Mouse (Mus musculus): Measurements from ENCODE around the gene Snx21. TPM values are rescaled to one million over a fixed set of nuclear protein-coding genes. Genes with fewer than 3 reads are reported as not detected.

Gene Snx21
- polyA plus RNA-seq, 1 experiment from 2014 or later, result 22.9 TPM

DNA sequence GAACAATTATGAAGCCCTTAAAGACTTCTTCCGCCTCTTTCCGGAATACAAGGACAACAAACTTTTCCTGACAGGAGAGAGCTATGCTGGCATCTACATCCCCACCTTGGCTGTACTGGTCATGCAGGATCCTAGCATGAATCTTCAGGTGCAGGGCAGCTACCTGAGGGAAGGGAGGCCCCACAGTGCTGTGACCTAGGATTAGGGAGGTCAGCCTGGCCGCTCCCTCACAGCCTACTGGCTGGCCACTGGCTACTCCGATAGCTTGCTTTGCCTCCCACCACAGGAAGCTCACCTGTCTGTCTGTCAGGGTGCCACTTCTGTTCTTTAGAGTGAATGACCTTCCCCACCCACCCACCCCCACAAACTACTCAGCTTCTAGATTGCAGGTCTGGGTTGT is 49.5 kb downstream of the Snx21 start:
- no peak overlapping the region for H3K9ac ChIP-seq
- peak overlapping the region; percentile 59; the same call in 1 of the 2 replicates for H3K4me3 ChIP-seq
- 98% methylated on average over 4 of the region's 4 CpGs for WGBS
- no peak overlapping the region for H3K27ac ChIP-seq (replicated peaks)
- H3K27me3 ChIP-seq, result no peaks in the 10 kb centered on the region
- peak overlapping the region; percentile 87 for H3K4me2 ChIP-seq
- H3K4me1 ChIP-seq (replicated peaks), result peaks cover 25% of the 10 kb centered on the region
- H3K36me3 ChIP-seq, result peaks cover 33% of the 10 kb centered on the region
- ATAC-seq (ENCODE audit: low read depth), result no peak
- H3K9me3 ChIP-seq, result no peaks in the 10 kb centered on the region

Other genes starting within 250 kb of the Snx21 start
- 2.2 and 4.2 TPM in 2 replicates for gene Wfdc2, start 223.4 kb upstream of the Snx21 start, polyA plus RNA-seq (2015; fragmentation: Nextera tagmentation; extraction: Ambion mirVana)
- not detected in 2 replicates for gene Spint3, start 212.4 kb upstream of the Snx21 start, polyA plus RNA-seq (2015; fragmentation: Nextera tagmentation; extraction: Ambion mirVana)
- gene Wfdc6a, start 200.4 kb upstream of the Snx21 start, polyA plus RNA-seq (2015; fragmentation: Nextera tagmentation; extraction: Ambion mirVana), result not detected in 2 replicates
- gene Eppin, start 192.2 kb upstream of the Snx21 start, polyA plus RNA-seq (2015; fragmentation: Nextera tagmentation; extraction: Ambion mirVana), result not detected in 2 replicates
- gene Wfdc6b, start 172.3 kb upstream of the Snx21 start, polyA plus RNA-seq (2015; fragmentation: Nextera tagmentation; extraction: Ambion mirVana), result not detected in 2 replicates
- not detected in 2 replicates for gene Wfdc8, start 172.2 kb upstream of the Snx21 start, polyA plus RNA-seq (2015; fragmentation: Nextera tagmentation; extraction: Ambion mirVana)
- not detected in 2 replicates for gene Wfdc16, start 147.0 kb upstream of the Snx21 start, polyA plus RNA-seq (2015; fragmentation: Nextera tagmentation; extraction: Ambion mirVana)
- gene Wfdc10, start 129.8 kb upstream of the Snx21 start, polyA plus RNA-seq (2015; fragmentation: Nextera tagmentation; extraction: Ambion mirVana), result not detected in 2 replicates
- gene Wfdc9, start 129.2 kb upstream of the Snx21 start, polyA plus RNA-seq (2015; fragmentation: Nextera tagmentation; extraction: Ambion mirVana), result not detected in 2 replicates
- not detected in 2 replicates for gene Wfdc11, start 111.7 kb upstream of the Snx21 start, polyA plus RNA-seq (2015; fragmentation: Nextera tagmentation; extraction: Ambion mirVana)
- gene Wfdc13, start 100.7 kb upstream of the Snx21 start, polyA plus RNA-seq (2015; fragmentation: Nextera tagmentation; extraction: Ambion mirVana), result not detected in 2 replicates
- not detected in 2 replicates for gene Spint4, start 87.3 kb upstream of the Snx21 start, polyA plus RNA-seq (2015; fragmentation: Nextera tagmentation; extraction: Ambion mirVana)
- gene Spint5, start 70.5 kb upstream of the Snx21 start, polyA plus RNA-seq (2015; fragmentation: Nextera tagmentation; extraction: Ambion mirVana), result not detected in 2 replicates
- gene Wfdc3, start 39.9 kb upstream of the Snx21 start, polyA plus RNA-seq (2015; fragmentation: Nextera tagmentation; extraction: Ambion mirVana), result 1.0 and 1.2 TPM in 2 replicates
- gene Dnttip1, start 39.8 kb upstream of the Snx21 start, polyA plus RNA-seq (2015; fragmentation: Nextera tagmentation; extraction: Ambion mirVana), result 67.1 and 71.4 TPM in 2 replicates
- 80.8 and 108 TPM in 2 replicates for gene Ube2c, start 15.9 kb upstream of the Snx21 start, polyA plus RNA-seq (2015; fragmentation: Nextera tagmentation; extraction: Ambion mirVana)
- 9.3 and 25.7 TPM in 2 replicates for gene Tnnc2, start 5.9 kb upstream of the Snx21 start, polyA plus RNA-seq (2015; fragmentation: Nextera tagmentation; extraction: Ambion mirVana)
- 20.3 and 21.5 TPM in 2 replicates for gene Acot8, start 19.1 kb downstream of the Snx21 start, polyA plus RNA-seq (2015; fragmentation: Nextera tagmentation; extraction: Ambion mirVana)
- 14.2 and 16.7 TPM in 2 replicates for gene Zswim3, start 19.3 kb downstream of the Snx21 start, polyA plus RNA-seq (2015; fragmentation: Nextera tagmentation; extraction: Ambion mirVana)
- gene Zswim1, start 36.9 kb downstream of the Snx21 start, polyA plus RNA-seq (2015; fragmentation: Nextera tagmentation; extraction: Ambion mirVana), result 22.3 and 23.7 TPM in 2 replicates
- not detected in 2 replicates for gene Spata25, start 42.7 kb downstream of the Snx21 start, polyA plus RNA-seq (2015; fragmentation: Nextera tagmentation; extraction: Ambion mirVana)
- gene Ctsa, start 47.0 kb downstream of the Snx21 start, polyA plus RNA-seq (2015; fragmentation: Nextera tagmentation; extraction: Ambion mirVana), result 97.5 and 109 TPM in 2 replicates
- gene Neurl2, start 47.6 kb downstream of the Snx21 start, polyA plus RNA-seq (2015; fragmentation: Nextera tagmentation; extraction: Ambion mirVana), result 4.9 and 5.4 TPM in 2 replicates
- gene Pltp, start 71.9 kb downstream of the Snx21 start, polyA plus RNA-seq (2015; fragmentation: Nextera tagmentation; extraction: Ambion mirVana), result 126 and 132 TPM in 2 replicates
- gene Pcif1, start 93.5 kb downstream of the Snx21 start, polyA plus RNA-seq (2015; fragmentation: Nextera tagmentation; extraction: Ambion mirVana), result 80.8 and 93.1 TPM in 2 replicates
- gene Zfp335, start 125.9 kb downstream of the Snx21 start, polyA plus RNA-seq (2015; fragmentation: Nextera tagmentation; extraction: Ambion mirVana), result 13.3 and 14.2 TPM in 2 replicates
- 16.9 and 17.1 TPM in 2 replicates for gene Mmp9, start 155.0 kb downstream of the Snx21 start, polyA plus RNA-seq (2015; fragmentation: Nextera tagmentation; extraction: Ambion mirVana)
- 20.8 and 21.3 TPM in 2 replicates for gene Slc12a5, start 175.0 kb downstream of the Snx21 start, polyA plus RNA-seq (2015; fragmentation: Nextera tagmentation; extraction: Ambion mirVana)
- gene Ncoa5, start 249.0 kb downstream of the Snx21 start, polyA plus RNA-seq (2015; fragmentation: Nextera tagmentation; extraction: Ambion mirVana), result 97.3 and 111 TPM in 2 replicates